Mouse (Mus musculus): ENCODE results near the gene Rexo2. TPM values are rescaled to one million over a fixed set of nuclear protein-coding genes. Genes with fewer than 3 reads are reported as not detected.

Gene Rexo2
- total RNA-seq, 4 experiments from 2014 or later: 122 to 161 (median 136) TPM

Small RNAs within 50 kb of the gene (microRNA-seq; reads per million reads assigned to microRNA genes)
- gene Gm23653: 0 reads per million in 2 experiments

Other genes with a start within 250 kb of the Rexo2 start
- gene Nxpe2, start 127.2 kb downstream of the Rexo2 start, total RNA-seq (2022): 1 to 10 TPM in 2 of 4 experiments, under 1 TPM in 2; 0.55 to 2.4 (median 1.1) TPM
- gene Rbm7, start 14.7 kb upstream of the Rexo2 start, total RNA-seq (2022): 10 to 100 TPM; 65.1 to 78.1 (median 71.5) TPM
- gene Gm5617, start 14.8 kb upstream of the Rexo2 start, total RNA-seq (2022): 10 to 100 TPM; 29.0 to 44.7 (median 41.5) TPM
- 10 to 100 TPM; 19.8 to 41.2 (median 25.1) TPM for gene Nnmt, start 124.5 kb upstream of the Rexo2 start, total RNA-seq (2022)

Measured in adrenal gland, adult 8-10 months (tissue).